Mouse (Mus musculus) olfactory bulb, adult 2 months (tissue): Measurements from ENCODE around the gene Lifr. TPM values are rescaled to one million over a fixed set of nuclear protein-coding genes. Genes with fewer than 3 reads are reported as not detected.

Experiments used
- H3K27ac ChIP-seq: fragments of 200-500 bp; 2 replicates; pipeline ENCODE4 v1.5.1; 2012; ENCODE audit warnings: low read depth, low read length; ENCODE audit not compliant: insufficient read depth
- H3K4me1 ChIP-seq: fragments of 200-500 bp; 2 replicates; pipeline ENCODE4 v1.6.1; 2012; ENCODE audit warnings: low read length; ENCODE audit not compliant: control insufficient read depth, insufficient read depth
- H3K4me3 ChIP-seq: fragments of 200-500 bp; 2 replicates; pipeline ENCODE4 v1.5.1; 2012; ENCODE audit warnings: mild to moderate bottlenecking, low read depth, low read length, moderate library complexity; ENCODE audit not compliant: insufficient read depth
- CTCF ChIP-seq: fragments of 200-500 bp; IDR thresholded peaks from 2 replicates; pipeline ENCODE4 v1.5.1; 2012; ENCODE audit warnings: low read depth, mild to moderate bottlenecking, low read length, moderate library complexity; ENCODE audit not compliant: insufficient read depth
- POLR2A ChIP-seq: fragments of 200-500 bp; IDR thresholded peaks from 2 replicates; pipeline ENCODE4 v1.6.1; 2012; ENCODE audit warnings: mild to moderate bottlenecking, low read depth, low read length, moderate library complexity; ENCODE audit not compliant: insufficient read depth
- WGBS: fragments of 180-500 bp; shearing (Covaris S2); methylation state at CpG from one replicate; pipeline ENCODE4 v1.1.7; 2018; 5-methylcytosine and 5-hydroxymethylcytosine counted together
- polyA plus RNA-seq: library from polyadenylated mRNA; stranded (reverse); fragments of >200 nt; gene quantifications from 2 replicates; pipeline ENCODE4 v1.2.4, GENCODE M21; 2012; ENCODE audit warnings: low replicate concordance; ENCODE audit not compliant: missing spikeins, insufficient read depth, insufficient read length

Lifr gene
- polyA plus RNA-seq, 1 experiment: not detected

GRCm38 (mm10) chr15:7099406-7099805 is 9.0 kb downstream of the Lifr start:
- WGBS: 91% methylated on average over 1 of the region's 1 CpGs
- TF ChIP-seq POLR2A (no peak), CTCF (no peak)
- no peaks in the 10 kb centered on the region for H3K4me1 ChIP-seq
- no peak overlapping the region for H3K4me3 ChIP-seq
- H3K27ac ChIP-seq: no peak overlapping the region

- no peak for TF ChIP-seq POLR2A
- no peak for TF ChIP-seq CTCF
- WGBS: 37% methylated on average over 6 of the region's 6 CpGs
Observed at GRCm38 (mm10) chr15:7100226-7100625, 9.8 kb downstream of the Lifr start.

GRCm38 (mm10) chr15:7103051-7103450 is 12.6 kb downstream of the Lifr start:
- TF ChIP-seq POLR2A: no peak
- TF ChIP-seq CTCF: no peak
- no peaks in the 10 kb centered on the region for H3K4me1 ChIP-seq
- no peak overlapping the region for H3K4me3 ChIP-seq
- WGBS: 92% methylated on average over 2 of the region's 2 CpGs
- no peak overlapping the region for H3K27ac ChIP-seq

More at GRCm38 (mm10) chr15:7100226-7100625, 9.8 kb downstream of the Lifr start:
- Histone ChIP-seq H3K27ac (peak overlapping the region; percentile 82), H3K4me1 (no peaks in the 10 kb centered on the region), H3K4me3 (no peak overlapping the region)

- Histone ChIP-seq H3K27ac (no peak overlapping the region), H3K4me1 (no peaks in the 10 kb centered on the region), H3K4me3 (no peak overlapping the region)
- no peak for TF ChIP-seq POLR2A
- TF ChIP-seq CTCF: no peak
- WGBS: 84% methylated on average over 5 of the region's 5 CpGs
Observed at GRCm38 (mm10) chr15:7105224-7105623, 14.8 kb downstream of the Lifr start.

- no peaks in the 10 kb centered on the region for H3K4me1 ChIP-seq
- TF ChIP-seq CTCF (no peak), POLR2A (no peak)
- WGBS: 74% methylated on average over 6 of the region's 6 CpGs
- no peak overlapping the region for H3K27ac ChIP-seq
- no peak overlapping the region for H3K4me3 ChIP-seq
Observed at GRCm38 (mm10) chr15:7108160-7108559, 17.7 kb downstream of the Lifr start.

- no peaks in the 10 kb centered on the region for H3K4me1 ChIP-seq
- WGBS: 94% methylated on average over 6 of the region's 6 CpGs
- TF ChIP-seq CTCF: no peak
- TF ChIP-seq POLR2A: no peak
- H3K4me3 ChIP-seq: no peak overlapping the region
- no peak overlapping the region for H3K27ac ChIP-seq
Observed at GRCm38 (mm10) chr15:7112227-7112907, 22.0 kb downstream of the Lifr start.

GRCm38 (mm10) chr15:7113906-7114305 is 23.5 kb downstream of the Lifr start:
- H3K4me1 ChIP-seq: no peaks in the 10 kb centered on the region
- 88% methylated on average over 3 of the region's 3 CpGs for WGBS
- no peak overlapping the region for H3K27ac ChIP-seq
- no peak for TF ChIP-seq CTCF
- no peak overlapping the region for H3K4me3 ChIP-seq

- Histone ChIP-seq H3K4me1 (no peaks in the 10 kb centered on the region), H3K4me3 (no peak overlapping the region), H3K27ac (no peak overlapping the region)
- WGBS: 67% methylated on average over 7 of the region's 7 CpGs
- TF ChIP-seq CTCF (no peak), POLR2A (no peak)
Observed at GRCm38 (mm10) chr15:7115326-7116003, 25.1 kb downstream of the Lifr start.

- no peak overlapping the region for H3K27ac ChIP-seq
- WGBS: 74% methylated on average over 1 of the region's 1 CpGs
- no peak for TF ChIP-seq CTCF
- TF ChIP-seq POLR2A: no peak
- H3K4me3 ChIP-seq: no peak overlapping the region
- H3K4me1 ChIP-seq: no peaks in the 10 kb centered on the region
Observed at GRCm38 (mm10) chr15:7116216-7116615, 25.8 kb downstream of the Lifr start.
